Mouse (Mus musculus) forebrain, embryonic 16.5 days (tissue): ENCODE results near the gene Taok1. TPM values are rescaled to one million over a fixed set of nuclear protein-coding genes. Genes with fewer than 3 reads are reported as not detected.

Source experiments
- ATAC-seq: fragments of 200-750 bp; cut with Nextera tagmentation; 2 replicates; pipeline ENCODE4 v1.8.0; 2017; ENCODE audit warnings: mild to moderate bottlenecking, moderate library complexity
- H3K27ac ChIP-seq: fragments of 300-500 bp; sonication (generic); 2 replicates; pipeline ENCODE4 v1.5.1; 2014; ENCODE audit warnings: low read length, control low read depth
- H3K27me3 ChIP-seq: fragments of 300-500 bp; sonication (generic); replicated peaks from 2 replicates; pipeline ENCODE4 v1.6.1; 2014; ENCODE audit warnings: low read length; ENCODE audit not compliant: control insufficient read depth, insufficient read depth
- H3K36me3 ChIP-seq: fragments of 300-500 bp; sonication (generic); 2 replicates; pipeline ENCODE4 v1.6.1; 2014; ENCODE audit not compliant: control insufficient read depth, insufficient read depth
- H3K4me1 ChIP-seq: fragments of 300-500 bp; sonication (generic); replicated peaks from 2 replicates; pipeline ENCODE4 v1.6.1; 2014; ENCODE audit warnings: low read length; ENCODE audit not compliant: control insufficient read depth, insufficient read depth
- H3K4me2 ChIP-seq: fragments of 300-500 bp; sonication (generic); 2 replicates; pipeline ENCODE4 v1.6.1; 2014; ENCODE audit warnings: mild to moderate bottlenecking, low read length, control low read depth
- H3K4me3 ChIP-seq: fragments of 300-500 bp; sonication (generic); replicated peaks from 2 replicates; pipeline ENCODE4 v1.5.1; 2014; ENCODE audit warnings: mild to moderate bottlenecking, low read length, control low read depth
- H3K9ac ChIP-seq: fragments of 300-500 bp; sonication (generic); replicated peaks from 2 replicates; pipeline ENCODE4 v1.6.1; 2014; ENCODE audit warnings: low read depth, low read length, control low read depth
- H3K9me3 ChIP-seq: fragments of 300-500 bp; sonication (generic); 2 replicates; pipeline ENCODE4 v1.6.1; 2016; ENCODE audit warnings: low read length; ENCODE audit not compliant: control insufficient read depth
- WGBS: fragments of 180-500 bp; shearing (Covaris S2); extraction: QIAGEN DNeasy Blood & Tissue Kit; methylation state at CpG from one replicate; pipeline ENCODE4 v1.1.7; 2014; 5-methylcytosine and 5-hydroxymethylcytosine counted together
- polyA plus RNA-seq: library from polyadenylated mRNA; unstranded; fragments of >200 nt; fragmentation: Nextera tagmentation; extraction: Ambion mirVana; gene quantifications from 2 replicates; pipeline ENCODE4 v1.2.1, GENCODE M21; 2015

The Taok1 gene
- polyA plus RNA-seq, 1 experiment from 2014 or later: 27.5 TPM

DNA sequence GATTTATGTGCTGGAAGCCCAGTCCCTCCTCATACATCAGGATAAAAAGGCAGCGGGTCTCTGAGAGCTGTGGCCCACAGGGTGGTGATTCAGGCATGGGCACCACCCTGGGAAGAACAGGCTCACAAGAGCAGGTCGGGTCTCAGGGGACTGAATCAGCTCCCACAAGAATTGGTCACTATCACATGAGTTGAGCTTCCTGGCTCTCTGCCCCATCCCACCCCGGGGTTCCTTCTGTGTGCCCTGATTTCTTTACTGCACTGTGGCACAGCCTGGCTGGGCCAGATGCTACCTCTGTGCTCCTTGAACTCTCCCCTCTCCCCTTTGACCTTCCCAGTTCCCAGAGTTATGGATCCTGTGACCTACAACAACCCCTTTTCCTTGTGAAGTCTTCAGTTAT, 124.6 kb downstream of the Taok1 start:
- Histone ChIP-seq H3K4me1 (peaks cover 53% of the 10 kb centered on the region), H3K4me3 (no peak overlapping the region), H3K27me3 (no peaks in the 10 kb centered on the region), H3K9ac (no peak overlapping the region), H3K36me3 (no peaks in the 10 kb centered on the region), H3K4me2 (no peak overlapping the region), H3K27ac (no peak overlapping the region), H3K9me3 (no peaks in the 10 kb centered on the region)
- WGBS: 85% methylated on average over 3 of the region's 3 CpGs
- ATAC-seq: no peak

Other genes starting within 250 kb of the Taok1 start
- 0.11 TPM in 1 of 2 replicates, not detected in the other for gene Coro6, start 145.4 kb downstream of the Taok1 start, polyA plus RNA-seq
- 33.1 and 38.4 TPM in 2 replicates for gene Ankrd13b, start 118.1 kb downstream of the Taok1 start, polyA plus RNA-seq
- gene Git1, start 114.3 kb downstream of the Taok1 start, polyA plus RNA-seq: 14.1 and 16.3 TPM in 2 replicates
- 1.4 and 1.8 TPM in 2 replicates for gene Abhd15, start 92.7 kb downstream of the Taok1 start, polyA plus RNA-seq
- 13.0 and 14.9 TPM in 2 replicates for gene Trp53i13, start 91.8 kb downstream of the Taok1 start, polyA plus RNA-seq
- gene Gm10392, start 88.6 kb downstream of the Taok1 start, polyA plus RNA-seq: not detected in 2 replicates
- gene Nufip2, start 78.3 kb upstream of the Taok1 start, polyA plus RNA-seq: 2.7 and 3.6 TPM in 2 replicates
- gene Cryba1, start 117.5 kb upstream of the Taok1 start, polyA plus RNA-seq: 0.19 and 0.66 TPM in 2 replicates
- 54.8 and 59.8 TPM in 2 replicates for gene Myo18a, start 155.4 kb upstream of the Taok1 start, polyA plus RNA-seq
- 0.99 and 3.3 TPM in 2 replicates for gene Gm10277, start 179.9 kb upstream of the Taok1 start, polyA plus RNA-seq